Mouse (Mus musculus): Measurements from ENCODE around the gene Frmpd3. TPM values are rescaled to one million over a fixed set of nuclear protein-coding genes. Genes with fewer than 3 reads are reported as not detected.

Frmpd3 gene
- polyA plus RNA-seq (2014; fragmentation: Illumina TruSeq; extraction: RNeasy Lipid Tissue Mini Kit (QIAGEN cat#74804); ENCODE audit: low read depth, low replicate concordance): not detected

GRCm38 (mm10) chrX:140341656-140342392 is at the start of gene Frmpd3:
TSS of gene Frmpd3 (plus strand) at chrX:140342263.

GRCm38 (mm10) chrX:140456279-140456731 is 114.2 kb downstream of the Frmpd3 start, which contains the start of gene Prps1:
TSS of gene Prps1 (plus strand) at chrX:140456613.

Other genes starting within 250 kb of the Frmpd3 start
- 34.8 TPM for gene Prps1, start 114.3 kb downstream of the Frmpd3 start, polyA plus RNA-seq (2014; fragmentation: Illumina TruSeq; extraction: RNeasy Lipid Tissue Mini Kit (QIAGEN cat#74804); ENCODE audit: low read depth, low replicate concordance)

Measured in heart, adult 10 weeks (tissue).